Mouse (Mus musculus): ENCODE measurements around the gene Itk. TPM values are rescaled to one million over a fixed set of nuclear protein-coding genes. Genes with fewer than 3 reads are reported as not detected.

Itk gene
- polyA plus RNA-seq, 1 experiment from 2014 or later, result not detected

DNA sequence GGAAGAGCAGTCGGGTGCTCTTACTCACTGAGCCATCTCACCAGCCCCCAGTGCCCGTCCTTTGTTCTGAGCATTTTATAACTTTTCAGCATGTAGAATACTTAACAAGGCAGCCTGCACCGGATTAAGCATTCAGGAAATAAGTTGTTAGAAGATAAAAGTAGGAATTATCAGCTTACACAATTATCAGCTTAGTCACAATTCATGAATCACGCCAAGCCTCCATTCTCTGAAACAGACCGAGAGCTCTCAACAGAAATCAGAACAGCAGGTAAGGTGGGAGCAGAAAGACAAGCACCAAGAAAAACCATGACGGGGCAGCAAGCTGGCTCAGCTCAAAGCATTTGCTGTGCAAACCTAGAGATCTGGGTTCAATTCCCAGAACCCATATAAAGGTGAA is 89.4 kb downstream of the Itk start:
- 0 out of 2 replicates have a peak, but pooled peaks cover 3% of the 10 kb centered on the region for H3K36me3 ChIP-seq
- H3K9ac ChIP-seq, result no peak overlapping the region
- H3K4me3 ChIP-seq, result no peak overlapping the region
- no peaks in the 10 kb centered on the region for H3K27me3 ChIP-seq
- H3K4me2 ChIP-seq, result no peak overlapping the region
- WGBS, result 80% methylated on average over 6 of the region's 6 CpGs
- H3K27ac ChIP-seq (replicated peaks), result no peak overlapping the region
- H3K4me1 ChIP-seq (replicated peaks), result peaks cover 30% of the 10 kb centered on the region
- ATAC-seq (ENCODE audit: low read depth), result no peak
- no peaks in the 10 kb centered on the region for H3K9me3 ChIP-seq

DNA sequence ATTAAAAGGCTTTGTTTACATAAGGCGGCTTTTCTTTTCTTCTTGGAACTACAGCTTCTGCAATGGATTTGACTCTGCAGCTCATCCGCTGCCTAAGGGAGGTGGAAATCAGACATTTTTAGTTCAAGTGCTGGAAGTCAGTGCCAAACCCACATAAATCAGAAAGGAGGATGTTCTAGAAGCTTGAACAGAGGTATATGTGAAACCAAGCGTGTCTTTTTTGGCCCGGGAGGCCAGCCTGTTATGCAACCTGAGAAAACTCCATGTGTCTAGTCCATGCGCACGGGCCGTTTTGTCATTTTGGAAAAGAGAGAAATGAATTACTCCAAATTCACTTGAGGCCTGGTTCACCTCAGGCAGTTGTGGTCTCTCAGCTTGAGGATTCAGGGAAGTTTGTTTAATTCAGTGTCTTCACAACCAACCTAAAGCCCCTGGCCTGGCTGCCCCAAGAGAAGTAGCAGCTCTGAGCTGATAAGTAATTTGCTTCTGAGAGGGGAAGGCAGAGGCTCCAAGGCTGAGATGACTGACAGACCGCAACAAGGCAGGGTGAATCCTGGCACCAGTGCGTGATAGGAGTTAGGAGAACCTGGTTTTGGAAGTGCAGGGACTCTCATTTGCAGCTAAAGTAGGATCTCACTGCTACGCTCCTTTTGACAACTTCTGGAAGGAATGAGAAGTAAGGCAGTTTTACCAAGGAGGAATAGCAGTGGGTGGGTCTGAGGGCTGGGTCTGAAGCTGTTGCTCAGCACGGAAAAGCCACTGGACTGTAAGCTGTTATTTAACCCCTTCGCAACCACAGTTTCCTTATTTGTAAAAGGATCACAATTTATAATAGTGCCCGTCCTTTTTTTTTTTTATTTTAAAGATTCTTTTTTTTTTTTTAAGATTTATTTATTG is 90.2 kb downstream of the Itk start:
- ATAC-seq (ENCODE audit: low read depth), result no peak
- H3K9me3 ChIP-seq, result no peaks in the 10 kb centered on the region
- 0 out of 2 replicates have a peak, but pooled peaks cover 3% of the 10 kb centered on the region for H3K36me3 ChIP-seq
- H3K27me3 ChIP-seq, result no peaks in the 10 kb centered on the region
- H3K27ac ChIP-seq (replicated peaks), result no peak overlapping the region
- WGBS, result 75% methylated on average over 13 of the region's 13 CpGs
- H3K4me2 ChIP-seq, result no peak overlapping the region
- no peak overlapping the region for H3K9ac ChIP-seq
- peaks cover 30% of the 10 kb centered on the region for H3K4me1 ChIP-seq (replicated peaks)
- no peak overlapping the region for H3K4me3 ChIP-seq

DNA sequence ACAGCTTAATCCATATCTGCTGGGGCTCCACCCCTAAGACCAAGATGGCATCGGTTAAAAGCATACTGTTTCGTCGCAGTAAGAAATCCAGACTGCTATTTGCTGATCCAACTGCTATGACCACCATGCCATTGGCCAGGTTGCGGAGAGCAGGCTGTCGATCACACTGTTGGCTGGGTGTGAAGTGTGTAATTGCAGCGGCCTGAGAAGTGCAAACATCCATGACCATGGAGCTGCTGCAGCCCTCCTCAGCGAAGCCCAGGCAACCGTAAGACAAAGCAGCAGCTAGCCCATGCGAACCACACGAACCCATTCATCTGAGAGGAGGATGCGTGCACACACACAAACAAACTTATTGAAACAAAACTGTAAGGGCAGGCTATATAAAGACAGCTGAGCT is 94.9 kb downstream of the Itk start:
- Histone ChIP-seq H3K4me2 (no peak overlapping the region), H3K27me3 (no peaks in the 10 kb centered on the region), H3K9me3 (no peaks in the 10 kb centered on the region), H3K4me3 (no peak overlapping the region), H3K4me1 (replicated peaks) (peaks cover 33% of the 10 kb centered on the region), H3K27ac (replicated peaks) (no peak overlapping the region), H3K9ac (no peak overlapping the region), H3K36me3 (peaks cover 14% of the 10 kb centered on the region)
- no peak for ATAC-seq (ENCODE audit: low read depth)
- 69% methylated on average over 11 of the region's 11 CpGs for WGBS

DNA sequence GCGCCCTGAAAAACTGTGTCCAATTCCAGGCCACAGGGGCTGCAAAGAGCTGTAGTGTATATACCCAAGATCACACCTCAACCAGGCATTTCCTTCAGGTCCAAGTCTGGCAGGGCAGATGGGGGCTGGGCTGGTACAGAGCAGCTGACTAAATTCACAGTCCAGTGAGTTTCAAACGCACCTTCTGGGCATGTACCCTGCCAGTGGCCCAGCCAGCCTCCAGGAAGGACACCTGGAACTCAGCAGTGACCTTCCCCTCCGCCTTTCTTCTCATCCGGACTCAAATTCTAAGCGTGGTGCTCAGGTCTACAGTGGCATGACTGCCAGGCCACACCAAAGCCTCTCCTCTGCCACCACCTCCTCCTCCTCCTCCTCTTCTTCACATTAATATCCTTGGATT is 95.8 kb downstream of the Itk start:
- H3K27me3 ChIP-seq, result no peaks in the 10 kb centered on the region
- peaks cover 32% of the 10 kb centered on the region for H3K4me1 ChIP-seq (replicated peaks)
- no peak overlapping the region for H3K4me3 ChIP-seq
- no peaks in the 10 kb centered on the region for H3K9me3 ChIP-seq
- H3K36me3 ChIP-seq, result peaks cover 23% of the 10 kb centered on the region
- H3K4me2 ChIP-seq, result no peak overlapping the region
- H3K9ac ChIP-seq, result no peak overlapping the region
- 91% methylated on average over 5 of the region's 5 CpGs for WGBS
- ATAC-seq (ENCODE audit: low read depth), result no peak
- no peak overlapping the region for H3K27ac ChIP-seq (replicated peaks)

DNA sequence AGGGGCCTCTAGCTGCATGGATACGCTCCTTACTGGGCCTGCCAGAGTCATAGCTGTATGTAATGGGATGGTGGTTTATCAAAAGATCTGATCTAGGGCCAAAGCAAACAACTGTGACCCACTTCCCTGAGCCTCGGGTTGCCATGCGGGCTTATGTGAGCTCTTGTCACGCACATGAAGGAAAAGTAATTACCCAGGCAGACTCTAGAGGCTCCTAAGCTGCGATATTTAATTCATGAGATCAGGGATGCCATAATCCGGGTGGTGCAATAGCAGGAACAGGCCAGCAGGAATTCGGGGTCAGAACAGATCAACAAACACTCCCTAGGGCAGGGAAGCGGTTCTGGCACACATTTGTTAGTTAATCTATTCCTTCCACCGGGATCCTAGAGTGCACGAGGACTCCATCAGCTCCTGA is 98.3 kb downstream of the Itk start:
- peaks cover 44% of the 10 kb centered on the region for H3K4me1 ChIP-seq (replicated peaks)
- no peak overlapping the region for H3K4me2 ChIP-seq
- ATAC-seq (ENCODE audit: low read depth), result peak; percentile 67
- peak overlapping the region; percentile 33; the same call in 1 of the 2 replicates for H3K27ac ChIP-seq (replicated peaks)
- H3K9ac ChIP-seq, result no peak overlapping the region
- no peak overlapping the region for H3K4me3 ChIP-seq
- H3K9me3 ChIP-seq, result no peaks in the 10 kb centered on the region
- peaks cover 42% of the 10 kb centered on the region for H3K36me3 ChIP-seq
- 24% methylated on average over 10 of the region's 10 CpGs for WGBS
- no peaks in the 10 kb centered on the region for H3K27me3 ChIP-seq

DNA sequence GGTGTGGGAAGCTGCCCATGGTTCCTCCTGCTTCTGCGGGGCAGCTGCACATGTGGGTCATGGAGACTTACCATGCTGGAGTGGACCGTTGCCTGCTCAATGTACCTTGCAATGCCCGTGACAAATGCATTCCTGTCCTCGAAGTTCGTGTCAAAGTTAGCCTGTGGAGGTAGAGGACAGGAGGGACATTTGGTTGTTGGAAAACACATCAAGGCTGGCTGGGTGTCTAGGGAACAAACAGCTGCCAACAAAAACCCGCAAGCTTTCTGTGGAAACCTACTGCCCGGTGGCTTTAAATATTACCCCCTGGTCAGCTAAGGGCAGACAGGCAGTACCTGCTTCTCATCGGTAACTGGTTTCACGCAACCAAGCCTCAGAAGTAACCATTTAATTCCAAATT is 99.8 kb downstream of the Itk start:
- Histone ChIP-seq H3K27ac (replicated peaks) (no peak overlapping the region), H3K36me3 (peaks cover 49% of the 10 kb centered on the region), H3K27me3 (no peaks in the 10 kb centered on the region), H3K9ac (no peak overlapping the region), H3K4me3 (no peak overlapping the region), H3K9me3 (no peaks in the 10 kb centered on the region), H3K4me2 (no peak overlapping the region), H3K4me1 (replicated peaks) (peaks cover 38% of the 10 kb centered on the region)
- 80% methylated on average over 9 of the region's 9 CpGs for WGBS
- no peak for ATAC-seq (ENCODE audit: low read depth)

DNA sequence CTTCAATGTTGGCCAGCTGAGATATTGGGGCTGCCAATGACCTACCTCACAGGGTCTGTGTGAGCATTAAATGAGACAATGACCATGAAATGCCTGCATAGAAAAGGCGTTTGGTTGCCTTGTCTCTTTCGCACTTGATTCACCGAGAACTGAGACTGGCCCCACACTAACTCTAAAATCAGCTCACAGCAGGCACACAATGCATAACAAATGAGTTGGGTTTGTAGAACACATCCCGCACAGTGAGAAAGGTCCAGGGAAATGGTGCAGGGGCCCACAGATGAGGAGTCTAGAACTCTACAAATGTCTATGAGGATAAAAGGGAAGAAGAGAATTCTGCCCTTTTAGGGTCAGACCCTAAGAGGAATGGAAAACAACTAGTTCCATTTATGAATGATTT is 100.3 kb downstream of the Itk start:
- Histone ChIP-seq H3K27ac (replicated peaks) (no peak overlapping the region), H3K4me3 (no peak overlapping the region), H3K27me3 (no peaks in the 10 kb centered on the region), H3K9me3 (no peaks in the 10 kb centered on the region), H3K9ac (no peak overlapping the region), H3K4me1 (replicated peaks) (peaks cover 34% of the 10 kb centered on the region), H3K4me2 (no peak overlapping the region), H3K36me3 (peaks cover 54% of the 10 kb centered on the region)
- ATAC-seq (ENCODE audit: low read depth), result no peak
- WGBS, result 29% methylated on average over 4 of the region's 4 CpGs

DNA sequence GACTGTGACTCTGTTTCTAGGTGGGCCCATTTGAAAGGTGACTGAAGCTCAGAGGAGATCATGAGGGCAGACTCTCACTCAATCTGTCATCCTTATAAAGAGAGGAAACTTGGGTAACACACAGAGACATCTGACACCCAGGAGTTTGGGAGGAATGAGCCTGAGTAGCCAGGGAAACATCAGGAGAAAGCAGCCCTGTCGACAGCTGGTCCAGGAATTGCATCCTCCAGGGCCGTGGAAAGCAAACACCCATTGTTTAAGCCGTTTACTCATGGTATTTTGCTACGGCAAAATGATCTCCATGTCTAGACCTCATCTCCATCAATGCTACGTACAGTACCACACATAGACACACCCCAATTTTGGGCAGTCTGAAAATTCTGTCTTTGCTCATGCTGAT is 101.2 kb downstream of the Itk start:
- H3K4me1 ChIP-seq (replicated peaks), result peaks cover 30% of the 10 kb centered on the region
- H3K9me3 ChIP-seq, result no peaks in the 10 kb centered on the region
- H3K9ac ChIP-seq, result no peak overlapping the region
- WGBS, result 81% methylated on average over 5 of the region's 5 CpGs
- no peak overlapping the region for H3K27ac ChIP-seq (replicated peaks)
- no peak overlapping the region for H3K4me3 ChIP-seq
- peaks cover 63% of the 10 kb centered on the region for H3K36me3 ChIP-seq
- no peak overlapping the region for H3K4me2 ChIP-seq
- H3K27me3 ChIP-seq, result no peaks in the 10 kb centered on the region
- no peak for ATAC-seq (ENCODE audit: low read depth)

DNA sequence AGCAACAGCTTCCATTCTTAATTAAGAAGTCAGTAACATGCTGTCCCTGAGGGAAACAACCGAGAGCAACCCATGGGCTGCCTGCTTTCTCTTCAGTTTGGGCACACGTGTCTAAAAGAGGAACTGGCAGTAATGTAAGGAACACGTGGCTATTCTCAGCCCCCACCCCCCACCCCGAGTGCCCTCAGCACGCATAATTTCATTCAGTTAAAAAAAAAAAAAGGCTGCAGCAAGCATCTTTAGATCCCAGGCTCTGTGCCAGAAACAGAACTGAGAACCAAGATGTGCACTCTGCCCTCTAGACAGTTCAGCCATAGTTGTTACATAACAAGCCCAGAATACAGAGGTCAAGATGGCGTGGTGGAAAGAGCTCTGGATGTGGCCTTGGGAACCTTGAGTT is 102.5 kb downstream of the Itk start:
- Histone ChIP-seq H3K4me1 (replicated peaks) (peaks cover 30% of the 10 kb centered on the region), H3K4me3 (no peak overlapping the region), H3K36me3 (peaks cover 71% of the 10 kb centered on the region), H3K9ac (no peak overlapping the region), H3K27ac (replicated peaks) (no peak overlapping the region), H3K4me2 (no peak overlapping the region), H3K27me3 (no peaks in the 10 kb centered on the region), H3K9me3 (no peaks in the 10 kb centered on the region)
- no peak for ATAC-seq (ENCODE audit: low read depth)
- 35% methylated on average over 6 of the region's 6 CpGs for WGBS

DNA sequence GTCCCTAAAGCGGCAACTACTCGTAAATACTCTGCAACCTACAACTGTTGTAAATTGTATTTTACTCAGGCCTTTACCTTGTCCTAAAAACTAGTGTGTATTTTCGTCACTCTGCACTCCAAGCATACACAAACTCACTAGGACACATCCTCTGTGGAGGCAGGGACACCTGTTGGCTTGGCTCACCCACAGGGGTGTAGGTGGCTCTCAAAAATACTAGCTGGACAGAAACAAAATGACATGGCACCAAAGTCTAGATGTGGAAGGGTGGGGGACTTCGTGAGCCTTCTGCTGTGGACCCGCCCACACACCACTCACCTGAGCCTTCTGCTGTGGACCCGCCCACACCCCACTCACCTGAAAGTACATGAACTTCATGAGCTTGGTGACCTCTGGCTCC is 105.5 kb downstream of the Itk start:
- Histone ChIP-seq H3K4me2 (no peak overlapping the region), H3K36me3 (peaks cover 83% of the 10 kb centered on the region), H3K4me1 (replicated peaks) (peaks cover 12% of the 10 kb centered on the region), H3K9me3 (no peaks in the 10 kb centered on the region), H3K4me3 (no peak overlapping the region), H3K27me3 (no peaks in the 10 kb centered on the region), H3K27ac (replicated peaks) (no peak overlapping the region), H3K9ac (no peak overlapping the region)
- 95% methylated on average over 6 of the region's 6 CpGs for WGBS
- no peak for ATAC-seq (ENCODE audit: low read depth)

DNA sequence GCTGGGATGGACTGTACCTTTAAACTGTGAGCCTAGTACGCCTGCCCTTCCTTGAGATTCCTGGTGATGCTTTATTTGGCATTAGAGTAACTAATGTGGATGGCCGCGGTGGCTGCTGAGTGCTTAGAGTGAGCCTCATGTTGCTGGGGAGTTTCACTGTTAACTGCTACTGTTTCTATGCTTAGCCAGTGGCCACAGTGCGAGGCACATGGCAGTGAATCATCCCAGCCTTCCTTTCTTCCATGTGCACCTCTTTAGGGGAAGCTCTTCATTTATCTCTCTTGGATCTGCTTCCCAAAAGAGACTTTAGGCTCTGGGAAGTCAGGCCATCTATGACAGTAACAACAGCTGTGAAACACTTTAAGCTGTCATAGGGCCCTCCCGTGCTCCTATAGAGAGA is 106.7 kb downstream of the Itk start:
- H3K4me3 ChIP-seq, result no peak overlapping the region
- H3K36me3 ChIP-seq, result peaks cover 83% of the 10 kb centered on the region
- no peak overlapping the region for H3K4me2 ChIP-seq
- peaks cover 11% of the 10 kb centered on the region for H3K4me1 ChIP-seq (replicated peaks)
- ATAC-seq (ENCODE audit: low read depth), result no peak
- WGBS, result 95% methylated on average over 5 of the region's 5 CpGs
- no peak overlapping the region for H3K9ac ChIP-seq
- H3K27me3 ChIP-seq, result no peaks in the 10 kb centered on the region
- no peaks in the 10 kb centered on the region for H3K9me3 ChIP-seq
- no peak overlapping the region for H3K27ac ChIP-seq (replicated peaks)

DNA sequence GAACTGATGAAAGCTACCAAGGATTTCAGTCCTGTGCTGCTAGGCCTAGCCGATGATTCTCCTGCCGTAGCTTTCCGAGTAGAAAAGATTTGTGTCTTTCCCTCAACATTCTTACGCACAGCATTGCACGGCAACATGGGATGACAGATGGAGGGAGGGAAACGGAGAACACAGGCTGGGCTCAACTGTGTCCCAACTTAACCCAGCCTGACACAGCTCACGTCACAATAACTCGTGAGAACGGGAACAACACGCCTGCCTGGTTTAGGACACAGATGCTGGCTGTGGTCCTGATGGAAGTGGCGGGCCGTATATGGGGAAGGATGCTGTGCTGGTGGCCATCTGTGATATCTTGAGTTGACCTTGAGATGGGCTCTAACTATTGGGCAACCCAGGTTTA is 110.6 kb downstream of the Itk start:
- no peak overlapping the region for H3K4me3 ChIP-seq
- WGBS, result 83% methylated on average over 12 of the region's 12 CpGs
- no peaks in the 10 kb centered on the region for H3K9me3 ChIP-seq
- no peaks in the 10 kb centered on the region for H3K4me1 ChIP-seq (replicated peaks)
- no peaks in the 10 kb centered on the region for H3K27me3 ChIP-seq
- H3K9ac ChIP-seq, result no peak overlapping the region
- H3K4me2 ChIP-seq, result no peak overlapping the region
- peaks cover 92% of the 10 kb centered on the region for H3K36me3 ChIP-seq
- no peak overlapping the region for H3K27ac ChIP-seq (replicated peaks)
- no peak for ATAC-seq (ENCODE audit: low read depth)

DNA sequence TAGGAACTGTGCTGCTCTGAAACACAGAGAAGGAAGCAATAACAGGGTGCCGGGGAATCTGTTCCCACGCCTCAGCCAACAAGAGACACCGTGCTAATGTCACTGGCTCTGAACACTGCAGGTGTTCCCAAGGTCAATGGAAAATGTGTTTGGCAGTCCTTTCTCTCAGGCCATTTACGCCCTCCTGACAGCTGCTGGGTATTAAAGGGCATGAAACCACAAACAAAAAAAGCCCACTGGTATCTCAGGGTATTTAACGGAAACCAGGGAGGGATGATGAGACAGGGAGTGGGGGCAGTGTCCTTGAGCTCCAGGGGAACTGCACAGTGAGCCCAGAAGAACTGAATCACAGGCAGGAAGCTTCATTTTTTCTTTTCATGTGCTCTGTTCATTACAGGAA is 111.2 kb downstream of the Itk start:
- Histone ChIP-seq H3K27me3 (no peaks in the 10 kb centered on the region), H3K9ac (no peak overlapping the region), H3K9me3 (no peaks in the 10 kb centered on the region), H3K27ac (replicated peaks) (no peak overlapping the region), H3K4me2 (no peak overlapping the region), H3K4me3 (no peak overlapping the region), H3K36me3 (peaks cover 92% of the 10 kb centered on the region), H3K4me1 (replicated peaks) (no peaks in the 10 kb centered on the region)
- no peak for ATAC-seq (ENCODE audit: low read depth)
- WGBS, result 47% methylated on average over 5 of the region's 5 CpGs
